In the genomic region with DNA sequence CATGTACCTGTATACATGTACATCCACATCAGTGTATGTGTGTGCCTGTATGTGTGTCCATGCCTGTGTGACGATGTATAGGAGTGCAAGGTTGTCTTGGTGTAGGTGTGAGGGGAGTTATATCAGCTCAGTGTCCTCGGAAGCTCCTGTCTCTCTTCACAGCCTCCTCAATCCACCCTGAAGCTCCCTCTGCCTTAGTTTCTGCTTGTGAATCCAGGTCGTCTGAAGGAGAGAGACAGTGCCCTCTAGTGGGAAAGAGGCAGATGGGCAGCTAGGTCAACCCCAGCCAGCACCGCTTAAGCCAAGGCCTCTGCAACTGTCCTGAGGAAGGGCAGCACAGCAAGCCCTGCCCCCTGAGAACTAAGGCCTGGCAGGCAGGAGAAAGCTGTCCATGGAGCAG, we compare ENCODE assay signal across 1 mouse cellular context.
A peak's percentile ranks its signal among the peaks of the same experiment; 100 is the strongest.
TF ChIP-seq lines count a peak whose summit lies in the region.

No protein-coding gene starts in this region.

TF ChIP-seq in CH12.LX, 34 proteins besides CTCF, POLR2A, EP300 and RAD21 (continued from another document):
- TF ChIP-seq MEF2A (IDR thresholded peaks at IDR 0.05; ENCODE audit: borderline replicate concordance, low read depth, low read length) (no peak), ZC3H11A (IDR thresholded peaks at IDR 0.05; ENCODE audit: low read depth, low read length) (0 out of 2 replicates have a peak, but pooled peaks have one; percentile 2)
TF ChIP-seq in CH12.LX: peak in this region for 2.
